Mouse (Mus musculus) thymus, adult 2 months (tissue): ENCODE results near the gene Cand2. TPM values are rescaled to one million over a fixed set of nuclear protein-coding genes. Genes with fewer than 3 reads are reported as not detected.

Experiments
- DNase-seq: peaks from one replicate; pipeline ENCODE4 v3.0.0; 2021
- H3K27ac ChIP-seq: fragments of 200-500 bp; 2 replicates; pipeline ENCODE4 v1.5.1; 2012; ENCODE audit warnings: low read length, control low read depth; ENCODE audit not compliant: control insufficient read depth, insufficient read depth
- H3K27me3 ChIP-seq: fragments of 200-500 bp; 2 replicates; pipeline ENCODE4 v1.6.1; 2012; ENCODE audit warnings: mild to moderate bottlenecking, low read length, moderate library complexity, mixed read lengths; ENCODE audit not compliant: control insufficient read depth, insufficient read depth
- H3K36me3 ChIP-seq: fragments of 200-500 bp; 2 replicates; pipeline ENCODE4 v1.6.1; 2012; ENCODE audit warnings: mild to moderate bottlenecking, low read length, moderate library complexity; ENCODE audit not compliant: control insufficient read depth, insufficient read depth
- H3K4me1 ChIP-seq: fragments of 200-500 bp; replicated peaks from 2 replicates; pipeline ENCODE4 v1.6.1; 2012; ENCODE audit warnings: low read length; ENCODE audit not compliant: control insufficient read depth, insufficient read depth
- H3K4me3 ChIP-seq: fragments of 200-500 bp; 2 replicates; pipeline ENCODE4 v1.5.1; 2012; ENCODE audit warnings: mild to moderate bottlenecking, low read length, control low read depth, moderate library complexity; ENCODE audit not compliant: control insufficient read depth, insufficient read depth
- CTCF ChIP-seq: fragments of 200-500 bp; IDR thresholded peaks from 2 replicates; pipeline ENCODE4 v1.5.1; 2012; ENCODE audit warnings: mild to moderate bottlenecking, control low read depth, low read length, moderate library complexity, borderline replicate concordance; ENCODE audit not compliant: control insufficient read depth, poor library complexity, insufficient read depth; ENCODE audit errors: extremely low read depth
- POLR2A ChIP-seq: fragments of 200-500 bp; IDR thresholded peaks from 2 replicates; pipeline ENCODE4 v1.6.1; 2012; ENCODE audit warnings: mild to moderate bottlenecking, low read length, control low read depth, moderate library complexity; ENCODE audit not compliant: control insufficient read depth, poor library complexity, insufficient read depth; ENCODE audit errors: extremely low read depth
- WGBS: fragments of 180-500 bp; shearing (Covaris S2); methylation state at CpG from one replicate; pipeline ENCODE4 v1.1.7; 2018; 5-methylcytosine and 5-hydroxymethylcytosine counted together
- polyA plus RNA-seq: library from polyadenylated mRNA; depleted of rRNA; stranded (reverse); fragments of >200 nt; gene quantifications from 2 replicates; pipeline ENCODE4 v1.2.3, GENCODE M21; 2012; rRNA removed

The Cand2 gene
- polyA plus RNA-seq, 1 experiment = 16.8 TPM

GRCm38 (mm10) chr6:115853091-115853813 lies 78.9 kb downstream of the Cand2 start, which contains the start of the genes Mbd4 and Ift122:
Mbd4 (minus strand) TSS chr6:115853371.
Ift122 (plus strand) TSS chr6:115853470.
- H3K36me3 ChIP-seq = no peaks in the 10 kb centered on the region
- WGBS = under 1% methylated on average over 51 of the region's 51 CpGs
- TF ChIP-seq POLR2A (peak; percentile 73), CTCF (peak; percentile 65)
- DNase-seq = peak; percentile 98
- H3K4me3 ChIP-seq = peak within 1 kb of the TSS; percentile 59
- H3K4me1 ChIP-seq = peaks cover 8% of the 10 kb centered on the region
- H3K27ac ChIP-seq = peak within 1 kb of the TSS; percentile 73
- H3K27me3 ChIP-seq = no peaks in the 10 kb centered on the region

- peaks cover 8% of the 10 kb centered on the region for H3K4me1 ChIP-seq
- 67% methylated on average over 7 of the region's 7 CpGs for WGBS
- no peak overlapping the region for H3K4me3 ChIP-seq
- H3K36me3 ChIP-seq = no peaks in the 10 kb centered on the region
- H3K27ac ChIP-seq = no peak overlapping the region; the same call in 1 of the 2 replicates
- no peak for DNase-seq
- TF ChIP-seq CTCF (no peak), POLR2A (no peak)
- H3K27me3 ChIP-seq = no peaks in the 10 kb centered on the region
Observed at GRCm38 (mm10) chr6:115853985-115854384, 79.6 kb downstream of the Cand2 start.

GRCm38 (mm10) chr6:115854432-115854831 lies 80.1 kb downstream of the Cand2 start:
- Histone ChIP-seq H3K4me1 (peaks cover 9% of the 10 kb centered on the region), H3K36me3 (no peaks in the 10 kb centered on the region), H3K27ac (no peak overlapping the region), H3K4me3 (no peak overlapping the region), H3K27me3 (no peaks in the 10 kb centered on the region)
- TF ChIP-seq POLR2A (no peak), CTCF (no peak)
- WGBS = 91% methylated on average over 2 of the region's 2 CpGs
- DNase-seq = peak; percentile 24

Other genes starting within 250 kb of the Cand2 start
- 4.6 and 5.4 TPM in 2 replicates for gene Tsen2, start 229.9 kb upstream of the Cand2 start, polyA plus RNA-seq
- gene Mkrn2os, start 182.0 kb upstream of the Cand2 start, polyA plus RNA-seq = 3.0 TPM in 2 replicates
- gene Mkrn2, start 172.6 kb upstream of the Cand2 start, polyA plus RNA-seq = 158 and 166 TPM in 2 replicates
- 185 and 209 TPM in 2 replicates for gene Raf1, start 97.9 kb upstream of the Cand2 start, polyA plus RNA-seq
- 1.4 and 2.5 TPM in 2 replicates for gene Tmem40, start 12.1 kb upstream of the Cand2 start, polyA plus RNA-seq
- gene Rpl32, start 34.2 kb downstream of the Cand2 start, polyA plus RNA-seq = 874 and 910 TPM in 2 replicates
- gene Efcab12, start 63.9 kb downstream of the Cand2 start, polyA plus RNA-seq = 0.33 and 0.46 TPM in 2 replicates
- gene Mbd4, start 78.8 kb downstream of the Cand2 start, polyA plus RNA-seq = 9.0 and 10.5 TPM in 2 replicates
- 7.6 and 8.8 TPM in 2 replicates for gene Ift122, start 78.9 kb downstream of the Cand2 start, polyA plus RNA-seq
- 0.37 and 1.3 TPM in 2 replicates for gene Rho, start 157.2 kb downstream of the Cand2 start, polyA plus RNA-seq
- 0.71 and 0.81 TPM in 2 replicates for gene H1foo, start 170.4 kb downstream of the Cand2 start, polyA plus RNA-seq
- gene Plxnd1, start 220.5 kb downstream of the Cand2 start, polyA plus RNA-seq = 466 and 519 TPM in 2 replicates